Mouse (Mus musculus) ES-E14 (cell line): ENCODE data around the gene Ackr4. TPM values are rescaled to one million over a fixed set of nuclear protein-coding genes. Genes with fewer than 3 reads are reported as not detected.
A peak's percentile ranks its signal among the peaks of the same experiment; 100 is the strongest.

Experiments
- DNase-seq: peaks from one replicate; pipeline ENCODE4 v3.0.0-alpha.2; 2013; ENCODE audit warnings: low read depth, low spot score
- H3K27ac ChIP-seq: 2 replicates; pipeline ENCODE4 v1.5.1; 2012; ENCODE audit warnings: low read depth, mild to moderate bottlenecking, low read length, moderate library complexity, mixed read lengths; ENCODE audit not compliant: poor library complexity, insufficient read depth, severe bottlenecking
- H3K36me3 ChIP-seq: 2 replicates; pipeline ENCODE4 v1.6.1; 2012; ENCODE audit warnings: mild to moderate bottlenecking, low read length, moderate library complexity, mixed read lengths; ENCODE audit not compliant: control insufficient read depth, poor library complexity, insufficient read depth, severe bottlenecking
- H3K4me1 ChIP-seq, 2 experiments: fragments of 150-350 bp in 1 of 2; sonication (generic) in 1 of 2; 2 replicates each; pipeline ENCODE4 v1.6.1; 2012; ENCODE audit warnings: low read length in 2 of 2, mild to moderate bottlenecking in 1 of 2, mixed read lengths in 1 of 2; ENCODE audit not compliant: control insufficient read depth in 2 of 2, insufficient read depth in 2 of 2, poor library complexity in 1 of 2
- H3K4me3 ChIP-seq, 2 experiments: fragments of 150-350 bp in 1 of 2; sonication (generic) in 1 of 2; 2 replicates each; pipeline ENCODE4 v1.5.1; 2012; ENCODE audit warnings: low read length in 2 of 2, low read depth in 1 of 2, mild to moderate bottlenecking in 1 of 2, mixed read lengths in 1 of 2; ENCODE audit not compliant: insufficient read depth in 1 of 2, poor library complexity in 1 of 2, severe bottlenecking in 1 of 2
- H3K9ac ChIP-seq: 2 replicates; pipeline ENCODE4 v1.6.1; 2012; ENCODE audit warnings: low read depth, mild to moderate bottlenecking, low read length, mixed read lengths; ENCODE audit not compliant: poor library complexity, insufficient read depth, severe bottlenecking
- H3K9me3 ChIP-seq: fragments of 150-350 bp; sonication (generic); 2 replicates; pipeline ENCODE4 v1.6.1; 2012; ENCODE audit warnings: low read depth, mild to moderate bottlenecking, low read length; ENCODE audit not compliant: control insufficient read depth, insufficient read depth
- CHD2 ChIP-seq: IDR thresholded peaks from 2 replicates; pipeline ENCODE4 v1.6.1; 2014; ENCODE audit warnings: mild to moderate bottlenecking, low read depth, low read length, inconsistent platforms
- HCFC1 ChIP-seq: IDR thresholded peaks from 2 replicates; pipeline ENCODE4 v1.6.1; 2012; ENCODE audit warnings: low read length, inconsistent platforms, borderline replicate concordance; ENCODE audit not compliant: insufficient read depth
- MAFK ChIP-seq: IDR thresholded peaks from 2 replicates; pipeline ENCODE4 v1.6.1; 2014; ENCODE audit warnings: mild to moderate bottlenecking, low read depth, low read length, inconsistent platforms; ENCODE audit not compliant: insufficient read depth
- ZC3H11A ChIP-seq: IDR thresholded peaks from 2 replicates; pipeline ENCODE4 v1.6.1; 2012; ENCODE audit warnings: low read depth, mild to moderate bottlenecking, inconsistent platforms, low read length, borderline replicate concordance
- ZNF384 ChIP-seq: IDR thresholded peaks from 2 replicates; pipeline ENCODE4 v1.6.1; 2012; ENCODE audit warnings: low read depth, low read length, inconsistent platforms
- in situ Hi-C, 2 experiments: fragments of 600-800 bp; cut with MboI; formaldehyde crosslinking; loops; one replicate each; pipeline ENCODE4 v1.15.1; 2025; ENCODE audit warnings: low sequenced_read_pairs in 2 of 2, inconsistent platforms in 1 of 2; ENCODE audit not compliant: unreplicated experiment in 2 of 2
- total RNA-seq: library from RNA; depleted of rRNA; stranded (reverse); fragments of 300-350 nt; gene quantifications from 2 replicates; pipeline ENCODE4 v1.2.3, GENCODE M21; 2012

Gene Ackr4
- total RNA-seq, 1 experiment = 1.3 TPM

- peak; percentile 61 for DNase-seq
- in situ Hi-C loops = no loop called here
- TF ChIP-seq MAFK (peak; percentile 94), ZC3H11A (0 out of 2 replicates have a peak, but pooled peaks have one; percentile 5), ZNF384 (no peak)
- Histone ChIP-seq H3K36me3 (peaks cover 2% of the 10 kb centered on the region; the same call in 1 of the 2 replicates), H3K9ac (no peak overlapping the region), H3K4me1 (0 out of 4 replicates have a peak, but pooled peaks cover 0 to 6% of the 10 kb centered on the region in 2 experiments), H3K27ac (no peak overlapping the region), H3K4me3 (no peak overlapping the region), H3K9me3 (no peaks in the 10 kb centered on the region)
Observed at GRCm38 (mm10) chr9:104079379-104079778, 47.4 kb downstream of the Ackr4 start.

- H3K4me1 ChIP-seq = 0 out of 4 replicates have a peak, but pooled peaks cover 0 to 2% of the 10 kb centered on the region in 2 experiments
- no peak overlapping the region for H3K9ac ChIP-seq
- in situ Hi-C loops = no loop called here
- H3K27ac ChIP-seq = no peak overlapping the region
- H3K9me3 ChIP-seq = no peaks in the 10 kb centered on the region
- TF ChIP-seq ZC3H11A (no peak), HCFC1 (no peak), CHD2 (no peak), MAFK (no peak), ZNF384 (no peak)
- no peak overlapping the region for H3K4me3 ChIP-seq
- DNase-seq = no peak
- H3K36me3 ChIP-seq = peaks cover 2% of the 10 kb centered on the region; the same call in 1 of the 2 replicates
Observed at GRCm38 (mm10) chr9:104078780-104079179, 48.0 kb downstream of the Ackr4 start.

GRCm38 (mm10) chr9:104075808-104076207 is 50.9 kb downstream of the Ackr4 start:
- Histone ChIP-seq H3K27ac (no peak overlapping the region), H3K4me3 (no peak overlapping the region), H3K9ac (no peak overlapping the region), H3K9me3 (no peaks in the 10 kb centered on the region), H3K36me3 (peaks cover 2% of the 10 kb centered on the region; the same call in 1 of the 2 replicates), H3K4me1 (no peaks in the 10 kb centered on the region)
- DNase-seq = no peak
- TF ChIP-seq ZC3H11A (0 out of 2 replicates have a peak, but pooled peaks have one; percentile 13), CHD2 (no peak)
- in situ Hi-C loops = no loop called here

- Histone ChIP-seq H3K4me1 (no peaks in the 10 kb centered on the region), H3K4me3 (no peak overlapping the region), H3K9me3 (no peaks in the 10 kb centered on the region), H3K27ac (no peak overlapping the region), H3K36me3 (no peaks in the 10 kb centered on the region), H3K9ac (no peak overlapping the region)
- no peak for TF ChIP-seq MAFK
- TF ChIP-seq HCFC1 = no peak
- no peak for TF ChIP-seq ZC3H11A
- TF ChIP-seq CHD2 = no peak
- no peak for TF ChIP-seq ZNF384
- no peak for DNase-seq
- in situ Hi-C loops = no loop called here
Observed at GRCm38 (mm10) chr9:104070863-104071604, 55.7 kb downstream of the Ackr4 start.

GRCm38 (mm10) chr9:104070241-104070640 is 56.5 kb downstream of the Ackr4 start:
- no peak for DNase-seq
- Histone ChIP-seq H3K9me3 (no peaks in the 10 kb centered on the region), H3K4me1 (no peaks in the 10 kb centered on the region; a peak in 1 of 4 replicates), H3K27ac (no peak overlapping the region), H3K36me3 (no peaks in the 10 kb centered on the region), H3K4me3 (no peak overlapping the region), H3K9ac (no peak overlapping the region)
- in situ Hi-C loops = no loop called here
- TF ChIP-seq HCFC1 = no peak
- TF ChIP-seq MAFK = no peak
- no peak for TF ChIP-seq CHD2
- no peak for TF ChIP-seq ZNF384
- no peak for TF ChIP-seq ZC3H11A
